Comparison of ENCODE assay signal across 15 mouse cellular contexts in the genomic region with DNA sequence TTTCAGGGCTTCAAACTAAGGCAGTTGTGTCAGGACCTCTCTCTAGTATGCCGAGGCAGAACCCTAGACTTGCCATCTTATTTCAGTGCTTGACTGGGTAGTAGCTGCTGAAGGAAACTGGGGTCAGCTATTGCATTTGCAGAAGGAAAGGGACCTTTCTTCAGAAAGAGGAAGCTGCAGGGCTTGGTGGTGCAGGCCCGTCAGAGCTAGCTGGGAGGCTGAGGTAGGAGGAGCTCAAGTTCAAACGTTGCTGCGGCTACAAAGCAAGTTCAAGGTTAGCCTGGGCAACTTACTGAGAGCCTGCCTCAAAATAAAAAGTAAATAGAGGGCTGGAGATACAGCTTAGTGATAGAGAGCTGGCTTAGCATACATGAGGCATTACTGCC.
DNase-seq lines count a peak whose midpoint lies in the region; ATAC-seq and TF ChIP-seq lines count a peak whose summit lies in the region.
"Had no signal": no experiment of that assay in that cellular context is flagged by ENCODE, and none has a peak within 500 bp of the region (broad histone marks: within the 10 kb centered on the region; RNA-seq: fewer than 3 reads in every experiment).

No protein-coding gene starts in this region.

- WGBS in lung, postnatal 0 days, result 54% methylated on average over 4 of the region's 4 CpGs

- H3K4me3 ChIP-seq in lung, postnatal 0 days (ENCODE audit: low read depth, low read length), result no peak overlapping the region
- H3K4me3 ChIP-seq: embryonic facial prominence, embryonic 10.5 days; forebrain, embryonic 13.5 days; heart, adult 2 months; heart, embryonic 15.5 days; limb, embryonic 15.5 days; midbrain, embryonic 15.5 days had no signal

- peak; percentile 14 for DNase-seq in lung, postnatal 25 days (ENCODE audit: low spot score)
- no peak for DNase-seq in lung, postnatal 0 days (ENCODE audit: low spot score)
- DNase-seq in CD4-positive helper T cell, adult 2 months (ENCODE audit: low read depth, low spot score), result peak; percentile 8
- no peak for DNase-seq in urinary bladder, adult 18-20 months (ENCODE audit: low spot score in 2 of 2)
- DNase-seq: kidney, postnatal 4 days; thymus, postnatal 36 days had no signal

- no peaks in the 10 kb centered on the region for H3K4me1 ChIP-seq in lung, postnatal 0 days (ENCODE audit: insufficient read depth, low read depth, low read length)
- H3K4me1 ChIP-seq: embryonic facial prominence, embryonic 10.5 days; forebrain, embryonic 13.5 days; limb, embryonic 15.5 days; midbrain, embryonic 15.5 days had no signal

- H3K36me3 ChIP-seq in lung, postnatal 0 days (ENCODE audit: insufficient read depth, low read length), result no peaks in the 10 kb centered on the region
- H3K36me3 ChIP-seq: embryonic facial prominence, embryonic 10.5 days; heart, embryonic 15.5 days; limb, embryonic 15.5 days; midbrain, embryonic 15.5 days had no signal

- no peak for TF ChIP-seq CTCF in lung, postnatal 0 days (IDR thresholded peaks at IDR 0.05)

- H3K9me3 ChIP-seq in lung, postnatal 0 days (ENCODE audit: low read length), result no peaks in the 10 kb centered on the region
- H3K9me3 ChIP-seq: embryonic facial prominence, embryonic 10.5 days; forebrain, embryonic 13.5 days; heart, embryonic 15.5 days; limb, embryonic 15.5 days; midbrain, embryonic 15.5 days had no signal

- H3K27me3 ChIP-seq in lung, postnatal 0 days (replicated peaks; ENCODE audit: insufficient read depth, low read length), result no peaks in the 10 kb centered on the region
- H3K27me3 ChIP-seq: forebrain, embryonic 13.5 days; limb, embryonic 15.5 days; midbrain, embryonic 15.5 days had no signal

- H3K27ac ChIP-seq in lung, postnatal 0 days (ENCODE audit: low read length), result no peak overlapping the region
- H3K27ac ChIP-seq: embryonic facial prominence, embryonic 10.5 days; forebrain, embryonic 13.5 days; heart, adult 2 months; heart, embryonic 15.5 days; limb, embryonic 15.5 days; midbrain, embryonic 15.5 days had no signal

- no peak for TF ChIP-seq EP300 in lung, postnatal 0 days (IDR thresholded peaks at IDR 0.05)

- no peak overlapping the region for H3K9ac ChIP-seq in lung, postnatal 0 days (replicated peaks; ENCODE audit: low read depth)
- H3K9ac ChIP-seq: forebrain, embryonic 13.5 days; heart, embryonic 15.5 days; limb, embryonic 15.5 days; midbrain, embryonic 15.5 days had no signal

- no peak overlapping the region for H3K4me2 ChIP-seq in lung, postnatal 0 days (replicated peaks; ENCODE audit: low read depth, low read length)
- H3K4me2 ChIP-seq: forebrain, embryonic 13.5 days; limb, embryonic 15.5 days; midbrain, embryonic 15.5 days had no signal

- no peak for ATAC-seq in lung, postnatal 0 days
- peak; percentile 86 for ATAC-seq in common myeloid progenitor, adult 5-6 weeks (replicated peaks; ENCODE audit: low read depth, poor library complexity, severe bottlenecking)
- ATAC-seq in neutrophil, adult 5-6 weeks (ENCODE audit: extremely low read depth, insufficient number of reproducible peaks, low FRiP score, poor library complexity, severe bottlenecking), result peak; percentile 81
- ATAC-seq in cerebellum, adult (ENCODE audit: insufficient number of reproducible peaks, low FRiP score, low TSS enrichment), result no peak
- ATAC-seq: forebrain, embryonic 13.5 days; midbrain, embryonic 15.5 days had no signal

Comparison
In these comparisons a context has a peak if more than half of its experiments do, and no peak if none do; other contexts are left out.
1. DNase-seq: peak in lung, postnatal 25 days (single experiment) and CD4-positive helper T cell, adult 2 months (single experiment); none in lung, postnatal 0 days (single experiment) and urinary bladder, adult 18-20 months (0 of 2).
2. ATAC-seq: peak in common myeloid progenitor, adult 5-6 weeks (single experiment) and neutrophil, adult 5-6 weeks (single experiment); none in lung, postnatal 0 days (single experiment) and cerebellum, adult (single experiment).